Mouse (Mus musculus) left cerebral cortex, postnatal 25 days (tissue): ENCODE results near the gene Glipr2. TPM values are rescaled to one million over a fixed set of nuclear protein-coding genes. Genes with fewer than 3 reads are reported as not detected.

ENCODE experiments used
- total RNA-seq, 2 experiments: library from RNA; stranded (reverse); gene quantifications; 2 replicates each; pipeline ENCODE4 v1.2.3; 2021

Glipr2 gene
- total RNA-seq, 2 experiments from 2014 or later, result 2.7 to 2.9 TPM

Other genes with a start within 250 kb of the Glipr2 start
- not detected for gene Olfr71, start 247.1 kb upstream of the Glipr2 start, total RNA-seq
- 1 to 10 TPM; 1.2 to 1.4 TPM for gene Hrct1, start 230.2 kb upstream of the Glipr2 start, total RNA-seq
- under 1 TPM; 0.73 to 0.87 TPM for gene Spaar, start 227.4 kb upstream of the Glipr2 start, total RNA-seq
- not detected for gene Olfr159, start 186.4 kb upstream of the Glipr2 start, total RNA-seq
- not detected for gene Olfr156, start 133.5 kb upstream of the Glipr2 start, total RNA-seq
- gene Olfr157, start 117.2 kb upstream of the Glipr2 start, total RNA-seq, result not detected
- gene Olfr155, start 105.8 kb upstream of the Glipr2 start, total RNA-seq, result not detected
- 1 to 10 TPM; 6.0 to 7.1 TPM for gene Reck, start 81.9 kb upstream of the Glipr2 start, total RNA-seq
- gene Ccin, start 26.1 kb downstream of the Glipr2 start, total RNA-seq, result not detected
- gene Clta, start 47.1 kb downstream of the Glipr2 start, total RNA-seq, result 100 to 1,000 TPM; 280 to 281 TPM
- gene Gne, start 126.8 kb downstream of the Glipr2 start, total RNA-seq, result 10 to 100 TPM; 42.9 to 49.7 TPM